Mouse (Mus musculus) thymus, adult 2 months (tissue): ENCODE data around the gene Olfr920.

ENCODE experiments used
- CTCF ChIP-seq: fragments of 200-500 bp; IDR thresholded peaks from 2 replicates; pipeline ENCODE4 v1.5.1; 2012; ENCODE audit warnings: mild to moderate bottlenecking, control low read depth, low read length, moderate library complexity, borderline replicate concordance; ENCODE audit not compliant: control insufficient read depth, poor library complexity, insufficient read depth; ENCODE audit errors: extremely low read depth
- POLR2A ChIP-seq: fragments of 200-500 bp; IDR thresholded peaks from 2 replicates; pipeline ENCODE4 v1.6.1; 2012; ENCODE audit warnings: mild to moderate bottlenecking, low read length, control low read depth, moderate library complexity; ENCODE audit not compliant: control insufficient read depth, poor library complexity, insufficient read depth; ENCODE audit errors: extremely low read depth

DNA sequence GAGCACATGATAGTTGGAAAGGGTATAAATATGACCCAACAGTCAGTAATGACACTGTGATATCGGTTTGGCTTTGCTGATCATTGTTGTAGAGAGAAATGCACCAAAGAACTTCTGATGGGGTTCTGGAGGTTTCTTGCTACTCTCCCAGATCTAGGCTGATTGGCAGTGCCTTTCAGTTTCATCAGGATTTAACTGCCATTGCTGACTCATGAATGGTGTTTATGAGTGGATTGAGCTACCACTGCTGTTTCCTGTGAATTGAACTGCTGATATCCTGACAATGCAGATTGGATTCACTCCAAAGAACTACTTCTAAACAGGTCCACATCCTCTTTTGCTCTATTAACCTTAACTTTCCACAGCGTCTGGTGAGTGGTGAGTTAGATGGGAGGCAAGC is 40.6 kb downstream of the Olfr920 start:
- no peak for TF ChIP-seq POLR2A
- no peak for TF ChIP-seq CTCF
